Mouse (Mus musculus) C2C12 (cell line): ENCODE data around the gene Khk.

Experiments
- CTCF ChIP-seq: IDR thresholded peaks from one replicate; pipeline ENCODE4 v1.5.1; 2011; ENCODE audit not compliant: control insufficient read depth, insufficient read depth, insufficient read length
- USF1 ChIP-seq: IDR thresholded peaks from one replicate; pipeline ENCODE4 v1.6.1; 2011; ENCODE audit warnings: low read depth, mild to moderate bottlenecking, control low read depth, moderate library complexity

GRCm38 (mm10) chr5:30959198-30959854 lies 38.1 kb downstream of the Khk start:
- TF ChIP-seq USF1 (no peak), CTCF (no peak)
